Mouse (Mus musculus) heart, adult 8-10 months (tissue): Measurements from ENCODE around the gene Rexo1. TPM values are rescaled to one million over a fixed set of nuclear protein-coding genes. Genes with fewer than 3 reads are reported as not detected.
"Not testable (repeated sequence)": the region's sequence is repeated elsewhere in the genome, so short reads cannot be mapped to it uniquely, and the experiment has no call there.

Experiments
- DNase-seq: peaks from one replicate; pipeline ENCODE4 v3.0.0; 2022; ENCODE audit warnings: low spot score
- total RNA-seq, 4 experiments: library from RNA; stranded (reverse); gene quantifications; 2 replicates each; pipeline ENCODE4 v1.2.4; 2022

Rexo1 gene
- total RNA-seq: 10 to 100 TPM; 10.7 to 15.0 (median 12.2) TPM

DNA sequence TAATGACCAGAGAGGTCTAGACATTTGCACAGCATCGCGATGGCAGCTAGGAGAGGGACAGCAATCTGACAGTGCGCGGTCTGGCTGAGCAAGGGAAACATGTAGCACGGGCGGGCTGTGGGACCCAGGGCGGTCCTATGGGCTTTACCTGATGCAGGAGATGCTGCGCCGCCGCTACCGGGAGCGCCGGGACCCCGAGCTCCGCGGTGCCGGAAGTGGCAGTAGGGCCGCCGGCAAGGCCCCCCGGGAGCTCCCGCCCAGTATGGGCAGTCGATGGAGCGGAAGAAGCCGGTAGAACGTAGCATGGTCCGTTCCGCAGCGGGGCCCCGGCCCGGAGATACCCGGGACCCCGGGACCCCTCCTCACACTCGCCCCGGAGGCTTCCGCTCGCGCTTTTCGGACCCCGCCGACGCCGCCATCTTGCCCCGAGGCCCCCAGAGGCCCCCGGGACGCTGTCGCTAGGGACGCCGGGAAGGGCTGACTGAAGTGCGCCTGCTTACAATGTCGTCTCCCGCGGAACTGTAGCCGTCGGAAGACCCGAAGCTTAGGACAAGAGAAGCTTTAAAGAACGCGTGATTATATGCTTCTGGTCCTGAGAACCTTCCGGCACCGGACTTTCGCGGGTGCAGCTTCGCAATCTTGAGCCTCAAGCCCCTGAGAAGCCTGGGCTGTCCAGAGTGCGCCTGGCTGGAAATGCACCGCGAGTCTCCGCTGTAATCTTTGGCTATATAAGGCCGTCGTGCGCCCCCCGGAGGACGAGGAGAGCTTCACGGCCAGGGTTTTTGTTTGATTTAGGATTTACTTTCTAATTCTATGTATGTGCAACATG lies at the start of gene Rexo1:
TSS of gene Rexo1 (minus strand) at position 445 of the 829 bp plus-strand sequence.
- peak; percentile 93 for DNase-seq

DNA sequence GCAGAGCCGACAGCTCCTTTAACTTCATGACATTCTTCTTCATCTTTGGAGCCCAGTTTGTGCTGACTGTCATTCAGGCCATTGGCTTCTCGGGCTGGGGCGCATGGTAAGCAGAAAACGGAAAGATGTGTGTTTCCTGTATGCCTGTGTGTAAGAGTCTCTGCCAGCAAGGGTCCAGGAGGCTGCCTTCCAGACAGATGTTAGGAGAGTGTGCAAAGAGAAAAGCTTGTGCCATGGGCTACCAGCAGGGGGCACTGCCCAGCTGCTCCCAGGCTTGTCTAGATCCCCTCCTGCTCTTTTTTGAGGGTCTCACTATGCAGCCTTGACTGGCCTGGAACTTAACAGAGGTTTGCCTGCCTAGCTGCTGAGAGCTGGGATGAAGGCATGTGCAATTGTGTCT lies 49.7 kb upstream of the Rexo1 start:
- no peak for DNase-seq

DNA sequence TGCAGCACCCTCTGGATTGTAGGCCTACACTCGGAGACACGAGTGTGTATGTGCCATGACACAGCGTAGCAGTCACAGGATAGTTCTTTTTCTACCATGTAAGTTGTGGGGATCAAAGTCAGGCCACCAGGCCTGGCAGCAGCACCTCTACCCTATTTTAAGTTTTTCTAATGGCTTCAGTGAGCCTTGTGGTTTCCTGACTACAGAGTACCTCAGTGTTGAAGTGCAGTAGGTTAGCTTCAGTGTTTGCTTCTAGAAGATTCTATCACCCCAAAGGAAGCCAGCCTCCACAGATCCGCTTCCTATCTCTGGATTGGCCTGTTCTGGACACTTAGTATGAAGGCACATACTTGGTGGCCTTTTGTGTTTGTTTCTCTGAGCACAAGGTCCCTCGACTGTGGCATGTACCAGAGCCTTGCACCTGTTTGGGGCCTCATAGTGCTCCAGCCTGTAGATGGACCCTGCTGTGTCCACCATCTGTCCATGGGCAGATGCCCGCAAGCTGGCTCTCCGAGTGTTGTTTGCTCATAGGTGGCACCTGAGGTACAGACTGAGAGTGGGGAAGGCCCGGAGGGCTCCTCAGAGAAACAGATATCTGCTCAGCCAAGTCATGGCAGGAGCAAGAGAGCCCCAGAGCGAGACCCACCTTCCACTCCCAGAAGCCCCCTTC lies 48.9 kb upstream of the Rexo1 start:
- DNase-seq: no peak

DNA sequence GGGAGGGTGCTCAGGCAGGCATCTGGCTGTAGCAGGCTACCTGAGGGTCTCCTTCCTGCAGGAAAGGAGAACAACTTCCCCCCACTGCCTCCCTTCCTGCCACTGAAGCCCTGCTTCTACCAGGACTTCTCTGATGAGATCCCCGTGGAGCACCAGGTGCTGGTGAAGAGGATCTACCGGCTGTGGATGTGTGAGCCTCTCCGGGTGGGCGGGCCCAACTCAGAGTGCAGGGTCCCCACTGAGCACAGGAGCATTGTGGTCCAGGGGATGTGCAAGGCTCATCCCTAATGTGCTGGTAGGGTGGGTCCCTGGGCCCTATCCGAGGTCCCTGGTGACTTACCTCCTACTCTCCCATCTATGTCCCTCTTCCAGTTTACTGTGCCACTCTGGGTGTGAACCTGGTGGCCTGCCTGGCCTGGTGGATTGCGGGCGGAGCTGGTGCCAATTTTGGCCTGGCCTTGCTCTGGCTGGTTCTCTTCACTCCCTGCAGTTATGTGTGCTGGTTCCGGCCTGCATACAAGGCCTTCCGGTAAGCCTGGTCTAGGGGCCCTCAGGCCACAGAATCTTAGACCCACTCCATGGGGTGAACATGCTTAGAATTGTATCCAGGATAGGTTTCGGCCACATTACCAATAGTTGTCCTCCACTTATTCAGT lies 48.0 kb upstream of the Rexo1 start:
- DNase-seq: no peak

DNA sequence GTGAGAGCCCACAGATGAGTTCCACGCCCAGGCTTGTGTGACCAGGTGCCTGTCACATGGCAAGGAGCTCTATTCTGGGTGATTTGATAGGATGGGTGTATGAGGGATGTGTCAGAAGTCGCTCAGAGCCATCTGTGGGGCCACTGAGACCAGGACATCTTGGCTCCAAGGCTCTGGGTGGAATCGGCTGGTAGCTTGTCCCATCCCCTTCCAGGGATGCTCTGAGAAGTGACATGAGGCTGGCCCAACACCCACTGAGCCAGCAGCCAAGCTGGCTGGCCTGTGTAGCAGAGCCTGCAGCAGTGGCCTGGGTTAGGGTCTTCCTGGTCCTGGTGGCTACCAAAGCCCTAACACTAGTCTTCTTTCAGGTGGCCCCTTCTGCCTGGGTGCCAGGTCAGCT lies 47.1 kb upstream of the Rexo1 start:
- DNase-seq: no peak

DNA sequence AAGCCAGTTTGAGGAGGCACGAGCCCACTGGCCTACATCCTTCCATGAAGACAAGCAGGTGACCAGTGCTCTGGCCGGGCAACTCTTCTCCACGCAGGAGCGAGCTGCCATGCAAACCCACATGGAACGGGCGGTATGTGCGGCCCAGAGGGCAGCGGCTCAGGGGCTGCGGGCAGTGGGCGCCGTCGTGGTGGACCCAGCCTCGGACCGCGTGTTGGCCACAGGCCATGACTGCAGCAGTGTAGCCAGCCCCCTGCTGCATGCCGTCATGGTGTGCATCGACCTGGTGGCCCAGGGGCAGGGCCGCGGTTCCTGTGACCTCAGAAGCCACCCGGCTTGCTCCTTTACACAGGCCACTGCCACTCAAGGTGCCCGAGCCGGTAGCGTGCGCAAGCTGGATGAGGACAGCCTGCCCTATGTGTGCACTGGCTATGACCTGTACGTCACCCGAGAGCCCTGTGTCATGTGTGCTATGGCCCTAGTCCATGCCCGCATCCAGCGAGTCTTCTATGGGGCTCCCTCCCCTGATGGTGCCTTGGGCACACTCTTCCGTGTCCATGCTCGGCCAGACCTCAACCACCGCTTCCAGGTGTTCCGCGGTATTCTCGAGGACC lies 45.5 kb upstream of the Rexo1 start:
- no peak for DNase-seq

DNA sequence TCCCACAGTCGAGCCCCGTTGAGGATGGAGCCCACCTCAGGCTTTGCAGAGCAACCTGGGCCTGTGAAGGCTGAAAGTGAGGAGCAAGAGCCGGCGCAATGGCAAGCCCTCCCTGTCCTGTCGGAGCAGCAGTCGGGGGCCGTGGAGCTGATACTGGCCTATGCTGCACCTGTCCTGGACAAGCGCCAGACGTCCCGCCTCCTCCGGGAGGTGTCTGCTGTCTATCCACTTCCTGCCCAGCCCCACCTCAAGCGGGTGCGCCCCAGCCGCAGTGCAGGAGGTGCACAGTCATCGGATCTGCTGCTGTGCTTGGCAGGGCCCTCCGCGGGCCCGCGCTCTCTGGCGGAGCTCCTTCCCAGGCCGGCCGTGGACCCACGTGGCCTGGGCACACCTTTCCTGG lies 44.9 kb upstream of the Rexo1 start:
- no peak for DNase-seq

DNA sequence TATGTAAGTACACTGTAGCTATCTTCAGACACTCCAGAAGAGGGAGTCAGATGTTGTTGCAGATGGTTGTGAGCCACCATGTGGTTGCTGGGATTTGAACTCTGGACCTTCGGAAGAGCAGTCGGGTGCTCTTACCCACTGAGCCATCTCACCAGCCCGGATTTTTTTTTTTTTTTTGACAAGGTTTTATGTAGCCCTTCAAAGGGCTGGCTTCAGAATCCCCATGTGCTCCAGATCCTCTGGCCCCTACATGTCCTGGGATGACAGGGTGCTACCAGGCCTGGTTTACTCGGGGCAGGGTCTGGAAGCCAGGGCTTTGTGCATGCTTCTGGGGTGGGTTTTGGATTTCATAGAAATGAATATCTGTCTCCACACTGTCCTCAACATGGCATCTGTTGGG lies 44.4 kb upstream of the Rexo1 start, which contains the start of gene Gm49322:
TSS of gene Gm49322 (plus strand) at position 301 of the 400 bp plus-strand sequence.
- DNase-seq: not testable (repeated sequence)

DNA sequence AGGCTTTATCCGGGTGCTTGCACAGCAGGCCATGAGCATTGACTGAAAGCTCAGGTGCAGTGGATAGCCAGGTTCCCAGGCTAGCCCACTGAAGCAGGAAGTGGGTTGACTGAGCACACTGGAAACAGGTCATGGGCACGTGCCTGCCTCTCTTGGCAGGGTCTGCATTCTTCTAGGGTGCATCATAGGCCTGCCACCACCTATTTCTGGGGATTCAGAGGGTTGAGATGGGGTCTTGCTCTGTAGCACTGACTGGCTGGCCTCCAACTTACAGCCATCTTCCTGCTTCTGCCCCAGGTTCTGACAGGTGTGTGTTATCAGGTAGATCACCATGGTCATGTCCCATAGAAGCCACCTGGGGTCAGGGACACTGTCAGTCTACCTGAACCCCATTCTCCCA lies 43.6 kb upstream of the Rexo1 start:
- DNase-seq: no peak

DNA sequence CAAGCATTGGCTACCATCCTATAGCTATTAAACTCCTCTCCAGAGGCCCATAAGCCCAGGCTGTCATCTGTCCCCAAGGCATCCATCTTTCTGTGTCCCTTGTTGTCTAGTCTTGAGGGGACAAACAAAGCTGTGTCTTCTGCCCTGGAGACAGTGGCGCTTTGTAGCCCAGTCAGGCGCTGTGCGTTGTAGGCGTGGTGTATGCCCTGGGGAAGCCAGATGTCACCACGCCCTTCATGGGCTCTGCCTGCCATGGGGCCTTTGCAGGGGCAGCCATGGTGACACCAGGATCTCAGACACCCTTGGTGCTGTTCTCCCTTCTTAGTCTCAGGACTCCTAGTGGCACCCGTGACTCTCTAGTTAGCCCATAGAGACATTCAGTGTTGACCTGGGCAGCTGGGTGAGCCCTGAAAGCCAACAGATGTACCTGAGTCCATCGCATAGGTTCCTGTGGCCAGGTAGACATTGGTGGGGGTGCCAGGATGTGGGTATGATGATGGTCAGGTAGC lies 42.7 kb upstream of the Rexo1 start:
- DNase-seq: no peak

DNA sequence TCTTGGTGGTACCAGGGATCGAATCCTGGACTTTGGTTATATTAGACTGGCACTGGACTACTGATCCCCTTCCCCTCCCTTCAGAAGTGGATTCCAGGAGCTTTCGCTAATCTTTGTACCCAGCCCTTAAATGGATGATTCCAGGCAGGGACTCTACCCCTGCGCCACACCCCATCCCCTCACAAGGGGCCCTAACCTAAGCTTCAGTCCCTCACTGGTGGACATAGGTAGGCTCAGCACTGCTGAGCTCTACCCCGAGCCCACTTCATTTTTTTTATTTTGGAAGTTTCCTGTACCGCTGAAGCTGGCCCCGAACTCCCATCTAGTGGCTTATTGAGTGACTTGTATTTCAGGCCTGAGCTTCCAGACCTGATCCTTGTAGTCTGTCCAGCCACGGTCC lies 42.0 kb upstream of the Rexo1 start:
- no peak for DNase-seq

DNA sequence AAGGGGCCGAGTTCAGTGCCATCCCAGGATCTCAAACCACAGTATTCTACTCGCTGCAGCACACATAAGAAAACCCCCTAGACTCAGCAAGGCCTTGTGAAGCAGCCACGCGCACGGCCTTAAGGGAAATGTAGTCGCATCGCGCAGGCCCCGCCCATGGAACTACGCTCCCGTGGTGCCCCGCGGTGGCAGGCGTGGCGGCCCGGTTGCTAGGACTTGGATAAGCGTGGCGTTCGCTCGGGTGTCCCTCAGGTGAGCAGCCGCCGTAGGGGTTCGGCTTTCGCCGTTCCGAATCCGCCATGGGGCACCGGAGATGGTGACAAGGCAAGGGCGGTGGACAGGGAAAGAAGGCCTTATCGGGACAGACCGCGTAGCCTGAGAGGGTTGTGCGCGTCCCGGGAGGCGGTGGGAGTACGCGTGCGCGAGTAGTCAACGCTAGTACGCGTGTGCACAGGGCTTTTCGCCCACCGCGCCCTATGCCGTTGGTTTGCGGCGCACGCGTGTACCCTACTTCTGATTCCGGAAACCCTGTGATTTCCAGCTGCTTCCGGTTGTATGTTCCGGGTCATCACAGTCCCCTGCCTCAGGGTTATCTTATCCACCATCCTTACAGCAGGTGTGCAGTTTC lies 41.5 kb upstream of the Rexo1 start, which contains the start of the genes Scamp4 and Adat3:
TSS of gene Scamp4 (plus strand) at position 175 of the 628 bp plus-strand sequence.
TSS of gene Adat3 (plus strand) at position 183 of the 628 bp plus-strand sequence.
- DNase-seq: peak; percentile 95

DNA sequence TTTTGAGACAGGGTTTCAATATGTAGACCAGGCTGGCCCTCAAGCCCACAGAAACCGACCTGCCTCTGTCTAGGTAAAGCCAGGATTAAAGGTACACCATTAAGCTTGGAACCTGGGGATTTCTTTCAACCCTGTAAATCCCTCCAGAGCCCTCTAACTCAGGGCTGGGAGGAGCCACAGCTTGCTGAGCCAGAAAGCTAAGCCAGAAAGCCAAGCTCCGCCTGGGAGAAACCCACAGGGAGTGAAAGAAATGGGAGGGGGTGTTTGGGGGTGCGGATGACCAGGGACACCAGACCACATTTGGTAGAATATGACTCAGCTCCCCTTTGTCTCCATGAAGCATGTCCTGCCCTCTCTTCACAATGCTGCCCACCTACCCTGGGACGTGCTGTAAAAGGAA lies 35.0 kb upstream of the Rexo1 start:
- DNase-seq: no peak

DNA sequence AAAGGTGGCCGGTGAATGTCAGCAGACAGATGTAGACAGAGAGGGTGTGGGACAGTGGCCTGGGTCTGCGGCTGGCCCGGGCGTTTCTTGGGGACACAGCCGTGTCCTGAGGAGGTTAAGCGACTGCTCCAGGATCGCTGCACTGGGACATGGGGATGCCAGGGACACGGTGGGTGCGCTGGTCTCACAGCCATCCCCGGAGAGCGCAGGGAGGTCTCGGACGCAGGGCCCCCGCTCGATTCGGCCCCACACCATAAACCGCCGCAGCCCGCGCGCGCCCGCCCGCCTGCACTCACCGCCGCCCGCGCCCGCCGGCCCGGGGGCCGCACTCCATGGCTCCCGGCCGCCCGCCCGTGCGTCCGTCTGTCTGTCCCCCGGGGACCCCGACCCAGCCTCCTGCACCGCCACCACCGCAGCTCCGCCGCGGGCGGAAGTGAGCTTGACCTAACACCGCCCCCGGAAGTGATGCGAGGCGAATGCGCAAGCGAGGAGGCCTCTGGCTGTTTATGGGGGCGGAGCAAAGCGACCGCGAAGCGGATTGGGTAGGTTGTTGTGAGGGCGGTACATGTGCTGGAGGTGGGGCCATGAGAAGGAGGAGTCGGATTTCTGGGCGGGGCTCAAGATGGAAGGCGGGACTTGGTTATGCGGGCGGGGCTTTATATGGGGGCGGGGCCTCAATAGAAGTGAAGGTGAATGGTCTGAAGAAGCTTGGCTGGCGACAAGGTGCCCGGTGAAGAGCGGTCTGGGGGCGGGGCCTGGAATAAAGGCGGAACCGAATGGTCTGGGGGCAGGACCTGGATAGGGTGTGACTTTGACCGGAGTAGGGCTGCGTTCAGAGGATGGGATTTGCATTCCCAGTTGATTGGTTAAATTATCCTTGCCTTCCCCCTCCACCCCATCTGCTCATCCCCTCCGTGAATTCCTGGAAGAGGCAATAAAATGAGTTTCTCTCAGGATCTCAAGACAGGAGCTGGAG lies 28.8 kb upstream of the Rexo1 start, which contains the start of gene Abhd17a:
TSS of gene Abhd17a (minus strand) at position 463 of the 976 bp plus-strand sequence.
- peak; percentile 94 for DNase-seq

DNA sequence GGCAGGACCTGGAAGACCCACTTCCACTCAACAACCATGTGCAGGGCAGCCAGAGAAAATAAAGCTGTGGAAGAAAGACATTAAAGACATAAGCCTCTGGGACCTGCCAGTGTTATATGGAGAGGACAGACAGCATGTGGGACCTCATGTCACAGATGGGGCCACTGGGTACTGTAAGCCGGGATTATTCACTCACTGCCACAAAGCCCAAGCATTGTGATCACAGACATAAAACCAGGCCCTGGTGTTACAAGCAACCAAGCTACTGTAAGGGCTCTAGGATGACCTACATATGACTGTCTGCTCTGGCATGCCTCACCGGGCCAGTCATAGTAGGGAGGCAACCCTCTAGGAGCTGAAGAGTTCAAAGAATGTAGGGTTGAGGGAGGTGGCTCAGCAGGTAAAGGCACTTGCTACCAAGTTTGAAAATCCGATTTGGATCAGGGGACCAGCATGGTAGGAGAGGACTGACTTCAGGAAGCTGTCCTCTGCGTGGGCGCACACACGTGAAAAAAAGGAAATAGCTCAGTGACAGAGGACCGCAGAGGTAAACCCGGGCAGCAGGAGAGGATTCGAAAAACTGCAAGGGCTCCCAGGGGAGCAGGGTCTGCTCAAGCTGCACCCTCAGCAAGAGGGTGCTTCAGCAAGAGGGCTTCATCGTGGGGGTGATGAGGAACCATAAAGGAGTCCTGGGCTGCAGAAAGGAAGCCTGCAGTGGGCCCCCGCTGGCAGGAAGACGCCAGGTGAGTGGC lies 27.9 kb upstream of the Rexo1 start:
- no peak for DNase-seq

DNA sequence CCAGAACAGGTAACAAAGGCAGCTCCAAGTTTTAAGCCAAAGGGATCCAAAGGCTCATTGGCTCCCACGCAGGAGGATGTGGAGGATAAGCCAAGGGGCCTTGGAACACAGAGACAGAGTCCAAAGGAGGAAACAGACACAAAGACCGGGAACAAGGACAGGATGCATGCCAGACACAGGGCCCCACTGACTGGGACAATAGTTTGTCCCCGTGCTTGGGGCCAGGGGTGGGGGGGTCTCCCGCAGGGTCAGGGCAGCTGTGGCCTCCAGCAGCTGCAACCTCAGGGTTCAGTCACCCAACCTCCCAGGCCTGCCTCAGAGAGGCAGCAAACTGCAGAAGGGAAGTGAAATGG lies 25.9 kb upstream of the Rexo1 start:
- peak; percentile 78 for DNase-seq

DNA sequence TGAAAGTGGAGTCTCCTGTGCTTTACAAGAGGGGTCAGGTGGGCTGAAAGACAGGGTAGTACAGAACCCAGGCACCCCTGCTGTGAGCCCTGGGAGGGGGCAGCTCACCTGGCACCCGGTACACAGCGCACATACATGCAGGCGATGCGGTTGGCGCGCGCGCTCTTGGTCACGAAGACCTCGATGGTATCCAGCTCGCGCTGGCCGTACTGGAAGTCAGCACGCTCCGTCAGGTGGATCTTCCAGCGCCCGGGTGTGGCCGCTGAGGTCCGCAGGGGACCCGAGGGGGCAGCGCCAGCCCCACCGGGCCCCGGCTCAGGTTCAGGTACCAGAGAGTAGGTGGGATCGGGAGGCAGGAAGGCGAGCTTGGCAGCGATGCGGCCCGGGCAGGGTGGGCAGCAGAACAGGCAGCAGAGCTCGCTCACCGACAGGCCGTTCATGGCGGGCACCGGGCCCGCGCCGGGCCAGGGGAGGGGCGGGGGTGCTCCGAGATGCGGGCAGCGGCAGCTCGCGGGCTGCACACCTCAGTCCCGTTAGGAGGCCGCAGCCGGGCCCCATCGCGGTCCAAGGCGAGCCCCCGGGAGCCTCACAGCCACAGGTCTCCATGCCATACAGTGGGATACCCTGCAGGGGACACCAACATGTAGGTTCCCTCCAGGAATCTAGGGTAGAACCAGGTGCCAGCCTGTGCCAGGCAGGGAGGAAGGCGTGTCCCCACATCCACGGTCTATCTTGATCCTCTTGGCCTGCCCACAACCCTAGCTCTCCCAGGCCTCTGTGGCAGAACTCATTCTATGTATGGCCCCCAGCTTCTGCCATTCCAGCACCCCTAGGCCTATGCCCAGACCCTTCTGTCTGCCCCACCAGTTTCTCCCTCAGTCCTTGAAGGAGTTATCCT lies 25.3 kb upstream of the Rexo1 start:
- DNase-seq: no peak

DNA sequence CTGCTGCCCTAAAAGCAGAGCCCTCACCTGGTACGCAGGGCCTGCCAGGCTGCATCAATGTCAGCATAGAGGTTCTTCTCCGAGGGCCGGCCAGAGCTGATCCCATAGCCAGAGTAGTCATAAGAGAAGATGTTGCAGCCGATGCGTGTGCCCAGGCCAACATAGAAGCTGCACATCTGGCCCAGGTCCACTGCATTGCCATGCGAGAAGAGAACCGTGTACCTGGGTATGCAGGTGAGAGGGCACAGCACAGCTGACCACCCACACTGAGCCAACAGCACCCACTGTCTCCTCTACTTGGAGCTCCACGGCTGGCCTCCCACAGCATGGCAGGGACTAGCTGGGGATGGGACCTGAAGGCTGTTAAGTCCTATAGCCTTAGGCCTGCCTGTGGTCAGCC lies 24.2 kb upstream of the Rexo1 start:
- no peak for DNase-seq
